Mouse (Mus musculus) yolk sac, embryonic 10.5 days (tissue): ENCODE data around the gene Mdfic.

Experiments
- DNase-seq: peaks from one replicate; pipeline ENCODE4 v3.0.0-alpha.2; 2017; ENCODE audit warnings: low spot score

Gene Mdfic

GRCm38 (mm10) chr6:15792680-15793601 is 72.5 kb downstream of the Mdfic start:
- no peak for DNase-seq

GRCm38 (mm10) chr6:15793602-15794345 is 73.3 kb downstream of the Mdfic start:
- no peak for DNase-seq

GRCm38 (mm10) chr6:15794801-15795200 is 74.3 kb downstream of the Mdfic start:
- DNase-seq = no peak

GRCm38 (mm10) chr6:15807382-15807781 is 86.9 kb downstream of the Mdfic start:
- DNase-seq = no peak

GRCm38 (mm10) chr6:15825236-15825635 is 104.8 kb downstream of the Mdfic start:
- no peak for DNase-seq

- no peak for DNase-seq
Measured at GRCm38 (mm10) chr6:15829812-15830211, 109.4 kb downstream of the Mdfic start.

GRCm38 (mm10) chr6:15830651-15831050 is 110.2 kb downstream of the Mdfic start:
- DNase-seq = no peak

- no peak for DNase-seq
Measured at GRCm38 (mm10) chr6:15837695-15838094, 117.2 kb downstream of the Mdfic start.

- no peak for DNase-seq
Measured at GRCm38 (mm10) chr6:15839831-15840230, 119.4 kb downstream of the Mdfic start.

- DNase-seq = no peak
Measured at GRCm38 (mm10) chr6:15840429-15840828, 120.0 kb downstream of the Mdfic start.

- no peak for DNase-seq
Measured at GRCm38 (mm10) chr6:15841476-15842209, 121.2 kb downstream of the Mdfic start.

- DNase-seq = no peak
Measured at GRCm38 (mm10) chr6:15843295-15843694, 122.8 kb downstream of the Mdfic start.

- no peak for DNase-seq
Measured at GRCm38 (mm10) chr6:15845711-15846342, 125.4 kb downstream of the Mdfic start.
